Mouse (Mus musculus): ENCODE results near the gene Ano6.
A peak's percentile ranks its signal among the peaks of the same experiment; 100 is the strongest.

Gene Ano6

DNA sequence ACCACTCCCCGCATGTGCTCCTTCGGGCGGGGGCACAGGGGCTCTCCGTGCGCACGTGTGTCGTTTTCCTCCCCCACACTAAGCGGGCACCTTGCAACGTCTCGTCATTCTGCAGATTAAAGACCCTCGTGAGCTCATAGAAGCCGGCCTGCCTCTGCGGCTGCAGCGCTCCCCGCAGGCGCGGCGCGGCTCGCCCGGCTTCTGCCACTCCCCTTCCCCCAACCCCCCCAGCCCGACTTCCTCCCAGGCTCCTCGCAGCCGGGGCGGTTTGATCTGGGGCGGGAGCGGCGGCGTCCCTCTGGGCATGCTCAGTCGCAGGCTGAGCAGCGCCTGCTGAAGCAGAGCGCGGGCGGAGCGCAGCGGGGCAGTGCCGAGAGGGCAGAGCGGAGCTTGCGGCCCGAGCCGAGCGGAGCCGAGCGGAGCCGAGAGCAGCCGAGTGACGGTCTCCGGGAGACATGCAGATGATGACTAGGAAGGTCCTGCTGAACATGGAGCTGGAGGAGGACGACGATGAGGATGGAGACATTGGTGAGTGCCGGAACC lies at the start of gene Ano6:
Gene Ano6 (plus strand): TSS at position 315 of the 543 bp plus-strand sequence.
- DNase-seq (ENCODE audit: low read depth, low spot score) = peak; percentile 97

DNA sequence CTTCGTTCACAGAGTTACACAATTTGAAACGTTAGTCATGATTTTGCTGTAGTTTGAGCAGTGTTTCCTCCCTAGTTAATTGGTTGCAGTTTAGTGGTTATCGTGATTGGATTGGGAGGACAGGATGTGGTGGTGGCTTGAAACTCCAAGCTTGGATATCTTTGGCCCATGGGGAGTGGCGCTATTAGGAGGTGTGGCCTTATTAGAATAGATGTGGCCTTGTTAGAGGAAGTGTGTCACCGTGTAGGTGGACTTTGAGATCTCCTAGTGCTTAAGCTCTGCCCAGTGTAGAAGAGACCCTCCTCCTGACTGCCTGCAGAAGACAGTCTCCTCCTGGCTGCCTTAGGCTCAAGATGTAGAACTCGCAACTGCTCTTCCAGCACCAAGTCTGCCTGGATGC lies 47.7 kb upstream of the Ano6 start:
- DNase-seq (ENCODE audit: low read depth, low spot score) = no peak

- no peak for DNase-seq (ENCODE audit: low read depth, low spot score)
These were observed 46.8 kb upstream of the Ano6 start for GRCm38 (mm10) chr15:95743856-95744255.

DNA sequence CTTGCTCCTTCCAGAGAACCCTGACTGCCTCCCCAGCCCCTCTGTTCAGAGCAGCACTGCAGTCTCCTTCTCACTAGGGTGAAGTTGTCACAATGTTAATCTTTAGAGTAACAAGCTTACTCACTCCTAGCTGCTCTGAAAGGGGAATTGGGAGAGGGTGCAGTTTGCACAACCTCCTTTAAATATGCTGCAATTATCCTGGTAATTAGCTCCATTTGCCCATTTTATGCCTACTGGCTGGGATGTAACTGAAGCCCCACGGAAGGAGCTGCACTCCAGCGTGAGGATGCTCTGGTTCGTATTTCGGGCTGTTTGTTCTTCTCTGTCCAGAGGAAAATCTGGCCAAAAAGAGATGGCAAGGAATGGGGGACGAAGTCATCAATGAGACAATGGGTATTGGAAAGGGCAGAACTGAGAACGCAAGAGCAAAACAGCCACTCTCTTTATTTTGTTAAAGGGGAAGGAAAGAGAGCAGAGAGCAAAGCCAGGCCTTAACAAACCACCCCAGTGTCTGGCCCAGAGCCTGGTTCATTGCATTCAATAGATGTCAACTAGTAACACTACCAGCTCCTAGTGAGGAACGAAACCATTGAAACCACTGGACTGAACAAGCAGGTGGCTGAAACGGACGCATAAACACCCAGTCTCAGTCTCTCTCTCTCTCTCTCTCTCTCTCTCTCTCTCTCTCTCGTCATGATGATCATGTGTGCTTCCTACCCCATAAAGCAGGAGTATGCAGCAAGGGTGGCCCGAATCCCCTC lies 45.1 kb upstream of the Ano6 start:
- DNase-seq (ENCODE audit: low read depth, low spot score) = peak; percentile 18

GRCm38 (mm10) chr15:95746513-95746912 lies 44.1 kb upstream of the Ano6 start:
- DNase-seq (ENCODE audit: low read depth, low spot score) = no peak

GRCm38 (mm10) chr15:95746955-95747931 lies 43.4 kb upstream of the Ano6 start:
- no peak for DNase-seq (ENCODE audit: low read depth, low spot score)

DNA sequence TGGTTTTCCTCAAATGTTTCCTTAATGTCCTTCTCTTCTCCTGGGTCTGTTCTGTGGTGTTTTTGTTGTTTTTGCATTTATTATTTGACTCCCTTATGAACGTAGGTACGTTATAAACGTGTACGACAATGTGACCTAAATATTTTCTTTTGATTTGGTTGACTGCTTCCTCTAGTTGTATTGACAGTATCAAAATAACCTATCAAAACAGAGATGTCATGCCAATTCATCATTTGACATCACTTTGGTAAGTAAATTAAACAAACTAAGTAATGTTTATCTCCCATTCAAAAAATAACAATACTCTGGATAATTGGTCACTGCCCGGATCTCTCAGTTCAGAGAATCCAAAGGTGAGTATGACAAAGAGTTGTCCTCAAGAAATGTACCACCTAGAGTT lies 41.4 kb upstream of the Ano6 start:
- no peak for DNase-seq (ENCODE audit: low read depth, low spot score)

DNA sequence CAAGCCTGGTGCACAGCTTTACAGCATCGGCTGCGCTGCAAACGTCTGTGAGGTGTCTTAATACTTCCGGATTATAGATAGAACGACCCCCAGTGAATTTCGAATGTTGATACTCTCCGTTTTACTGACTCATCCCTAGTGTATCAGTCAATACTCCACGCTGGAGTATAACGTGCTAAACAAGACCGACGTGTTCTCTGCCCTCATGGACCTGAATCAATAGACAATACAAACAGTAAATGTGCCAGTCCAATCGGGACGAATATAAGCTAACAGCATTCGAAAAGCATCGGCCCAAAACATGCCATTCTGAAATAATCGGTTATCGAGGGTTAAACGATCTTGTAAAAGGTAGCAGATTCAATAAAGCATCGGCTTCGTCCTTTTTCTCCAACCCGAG lies 40.6 kb upstream of the Ano6 start:
- DNase-seq (ENCODE audit: low read depth, low spot score) = no peak

DNA sequence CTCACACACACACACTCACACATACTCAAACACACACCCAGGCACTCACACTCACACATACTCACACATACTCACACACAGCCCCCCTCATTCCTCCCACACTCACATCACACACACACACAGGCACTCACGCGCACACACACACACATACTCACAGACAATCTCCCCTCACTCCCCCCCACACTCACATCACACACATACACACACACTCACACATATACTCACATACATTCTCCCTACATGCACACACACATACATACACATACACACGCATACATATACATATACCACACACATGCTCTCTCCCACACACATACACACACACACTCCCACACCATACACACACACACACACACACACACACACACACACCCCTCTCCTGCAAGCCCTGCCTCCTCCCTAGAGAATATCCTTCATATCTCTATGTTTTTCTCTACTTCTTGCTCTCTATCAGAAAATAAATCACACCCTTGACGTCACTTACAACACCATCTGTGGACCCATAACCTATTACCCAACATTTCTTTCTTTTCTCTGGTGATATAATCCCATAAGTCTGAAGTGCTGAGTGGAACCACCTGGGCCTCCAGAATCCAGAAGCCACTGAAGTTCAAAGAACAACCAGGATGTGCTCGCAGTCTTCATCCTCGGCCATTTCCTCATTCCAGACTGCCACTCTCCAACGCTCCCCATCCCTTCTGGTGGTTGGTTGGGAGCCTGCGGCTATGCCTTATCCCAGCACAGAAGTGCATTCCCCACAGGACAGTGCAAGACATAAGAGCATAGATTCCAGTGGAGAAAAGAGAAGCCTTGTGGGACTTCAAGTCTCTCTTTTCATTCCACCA lies 38.6 kb upstream of the Ano6 start:
- DNase-seq (ENCODE audit: low read depth, low spot score) = no peak

DNA sequence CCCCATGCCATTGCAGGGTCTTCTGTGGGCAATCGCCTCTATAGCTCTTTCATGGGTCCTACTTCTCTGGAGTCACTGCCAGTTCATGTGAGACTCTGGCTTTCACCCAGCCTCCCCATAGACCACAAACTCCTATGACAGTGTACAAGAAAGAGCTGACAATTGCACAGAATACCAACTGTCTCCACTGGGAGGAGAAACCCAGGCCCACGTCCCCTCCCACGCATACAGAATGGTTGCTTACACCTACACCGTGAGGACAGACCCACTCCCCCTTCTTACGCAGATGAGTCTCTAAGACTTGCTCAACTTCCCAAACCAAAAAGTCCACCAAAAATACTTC lies 38.0 kb upstream of the Ano6 start:
- DNase-seq (ENCODE audit: low read depth, low spot score) = no peak

DNA sequence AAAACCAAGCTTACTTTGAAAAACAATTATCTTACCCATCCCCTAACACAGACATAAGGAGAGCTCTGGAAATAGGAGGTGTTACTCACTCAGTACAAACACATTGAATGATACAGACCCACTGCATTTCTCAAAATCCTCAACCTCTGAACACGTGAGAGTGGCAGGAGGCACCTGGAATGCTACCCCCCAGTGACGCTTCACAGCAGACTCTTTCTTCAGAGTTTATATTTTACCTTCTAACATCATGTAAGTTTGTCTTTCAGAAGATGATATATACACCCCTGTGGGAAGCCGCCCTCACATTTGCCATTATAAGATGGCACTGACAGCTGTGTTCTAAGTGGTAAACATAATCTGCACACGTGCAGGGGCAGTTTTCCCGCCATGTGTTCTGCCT lies 37.6 kb upstream of the Ano6 start:
- DNase-seq (ENCODE audit: low read depth, low spot score) = peak; percentile 22

DNA sequence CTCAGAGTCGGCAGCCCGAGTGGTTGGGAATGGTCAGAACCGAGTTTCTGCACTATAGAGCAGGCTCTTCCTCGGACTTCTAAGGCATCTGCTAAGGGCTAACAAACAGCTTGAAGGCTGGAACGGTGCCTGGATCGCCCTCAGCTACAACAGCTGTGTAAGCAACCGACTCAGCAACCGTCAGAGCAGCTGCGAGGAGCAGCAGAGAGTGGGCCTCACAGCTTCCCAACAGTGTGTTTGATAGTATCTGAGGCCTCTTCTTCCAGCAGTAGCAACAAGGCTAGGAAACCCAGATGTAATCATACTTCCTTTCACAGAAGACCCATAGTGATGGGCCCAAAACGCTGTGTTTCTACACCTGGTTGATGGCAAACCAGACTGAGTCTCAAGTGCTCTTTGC lies 33.5 kb upstream of the Ano6 start:
- peak; percentile 83 for DNase-seq (ENCODE audit: low read depth, low spot score)

- DNase-seq (ENCODE audit: low read depth, low spot score) = no peak
These were observed 32.6 kb upstream of the Ano6 start for GRCm38 (mm10) chr15:95758069-95758468.

- no peak for DNase-seq (ENCODE audit: low read depth, low spot score)
These were observed 31.8 kb upstream of the Ano6 start for GRCm38 (mm10) chr15:95758696-95759434.

DNA sequence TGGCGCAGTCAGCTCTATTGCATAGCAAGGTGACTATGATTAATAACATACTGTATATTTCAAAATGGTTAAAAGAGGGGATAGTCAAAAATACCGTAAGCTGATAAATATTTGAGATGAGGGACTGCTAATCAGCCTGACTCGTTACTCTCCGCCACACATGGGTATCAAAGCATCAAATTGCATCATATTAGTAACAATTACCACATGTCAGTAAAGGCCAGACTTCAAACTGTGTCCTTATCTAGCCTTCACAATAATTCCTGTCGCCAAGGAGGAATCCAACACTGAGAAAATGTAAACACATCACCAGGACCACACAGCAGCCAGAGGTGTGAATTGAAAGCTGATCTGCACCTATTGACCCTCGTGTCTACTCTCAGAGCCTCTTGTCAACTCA lies 30.8 kb upstream of the Ano6 start:
- DNase-seq (ENCODE audit: low read depth, low spot score) = no peak

DNA sequence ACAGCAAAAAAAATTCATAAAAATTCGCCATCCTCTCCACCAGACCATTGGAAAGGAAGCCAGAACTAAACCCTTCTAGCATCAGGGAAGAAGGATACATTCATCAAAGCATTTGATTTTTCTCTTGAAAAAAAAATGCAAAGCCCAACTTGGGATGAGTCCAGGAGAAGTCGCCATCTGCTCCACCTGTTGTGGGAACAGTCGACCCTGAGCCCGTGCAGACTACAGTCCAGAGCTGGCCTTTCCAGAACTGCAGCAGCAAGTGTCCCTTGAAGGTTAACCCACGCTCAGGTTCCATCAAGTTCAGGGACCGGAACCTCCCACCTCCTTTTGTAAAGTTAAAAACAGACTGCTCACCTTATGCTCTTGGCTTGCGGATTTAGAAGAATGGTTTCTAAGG lies 29.2 kb upstream of the Ano6 start:
- DNase-seq (ENCODE audit: low read depth, low spot score) = no peak

DNA sequence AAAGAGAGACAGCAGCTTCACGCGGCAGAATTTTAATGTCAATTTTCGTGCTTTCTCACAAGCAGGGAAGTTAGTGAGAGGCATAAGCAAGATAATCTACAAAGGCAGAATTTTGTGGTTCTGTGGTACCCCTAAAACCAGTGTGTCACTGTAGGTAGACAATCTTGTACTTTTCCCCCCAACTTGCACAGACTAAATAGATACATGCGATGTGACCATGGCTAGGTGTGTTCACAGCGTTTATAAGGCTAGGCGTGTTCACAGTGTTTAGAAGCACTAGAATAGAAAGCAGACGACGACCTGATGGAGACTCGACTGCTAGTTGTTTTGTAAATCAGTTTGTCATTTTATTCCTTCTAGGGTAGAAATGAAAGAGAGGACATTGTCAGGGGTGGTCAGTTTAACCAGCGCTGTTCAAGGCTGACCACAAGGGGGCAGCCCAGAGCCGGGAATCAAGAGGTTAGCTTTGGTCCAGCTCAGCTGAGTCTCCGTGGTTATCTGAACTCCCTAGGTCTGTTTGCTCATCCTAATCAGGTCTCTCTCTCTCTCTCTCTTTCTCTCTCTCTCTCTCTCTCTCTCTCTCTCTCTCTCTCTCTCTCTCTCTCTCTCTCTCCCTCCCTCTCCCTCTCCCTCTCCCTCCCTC lies 27.9 kb upstream of the Ano6 start:
- DNase-seq (ENCODE audit: low read depth, low spot score) = peak; percentile 73

GRCm38 (mm10) chr15:95763464-95763863 lies 27.2 kb upstream of the Ano6 start:
- DNase-seq (ENCODE audit: low read depth, low spot score) = no peak

- no peak for DNase-seq (ENCODE audit: low read depth, low spot score)
These were observed 25.4 kb upstream of the Ano6 start for GRCm38 (mm10) chr15:95765271-95765670.

DNA sequence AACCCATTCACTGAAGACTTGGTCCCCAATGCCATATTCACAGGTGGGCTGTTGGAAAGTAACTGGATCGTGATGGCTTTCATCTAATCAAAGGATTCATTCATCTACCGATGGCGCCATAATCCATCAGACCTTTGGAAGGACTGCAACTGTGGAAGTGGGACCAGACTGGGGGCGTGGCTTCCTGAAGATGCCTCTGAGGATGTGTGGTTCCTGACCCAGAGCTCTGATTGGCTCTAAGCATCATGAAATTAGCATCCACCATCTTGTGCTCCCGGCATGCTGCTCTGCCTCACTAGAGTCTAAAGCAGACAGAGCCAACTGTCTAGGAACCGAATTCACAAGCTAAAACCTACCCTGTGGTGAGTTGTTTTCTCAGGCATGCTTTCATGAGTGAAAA lies 24.7 kb upstream of the Ano6 start:
- no peak for DNase-seq (ENCODE audit: low read depth, low spot score)

Data from brain, adult 2 months (tissue).